Mouse (Mus musculus) stomach, embryonic 14.5 days (tissue): ENCODE data around the gene Tead2. TPM values are rescaled to one million over a fixed set of nuclear protein-coding genes. Genes with fewer than 3 reads are reported as not detected.
"Not testable (repeated sequence)": the region's sequence is repeated elsewhere in the genome, so short reads cannot be mapped to it uniquely, and the experiment has no call there.

ENCODE experiments used
- ATAC-seq: fragments of 200-750 bp; cut with Nextera tagmentation; 2 replicates; pipeline ENCODE4 v1.8.0; 2017; ENCODE audit warnings: low read depth, moderate TSS enrichment; ENCODE audit not compliant: insufficient number of reproducible peaks, insufficient read depth, low FRiP score
- H3K27ac ChIP-seq: fragments of 300-500 bp; sonication (generic); 2 replicates; pipeline ENCODE4 v1.5.1; 2014; ENCODE audit warnings: mild to moderate bottlenecking, low read length, moderate library complexity, mixed read lengths
- H3K27me3 ChIP-seq: fragments of 300-500 bp; sonication (generic); 2 replicates; pipeline ENCODE4 v1.6.1; 2014; ENCODE audit warnings: low read length, control low read depth, mixed read lengths; ENCODE audit not compliant: control insufficient read depth, insufficient read depth
- H3K36me3 ChIP-seq: fragments of 300-500 bp; sonication (generic); 2 replicates; pipeline ENCODE4 v1.6.1; 2014; ENCODE audit warnings: mild to moderate bottlenecking, control low read depth, low read length, moderate library complexity, mixed read lengths; ENCODE audit not compliant: control insufficient read depth, insufficient read depth
- H3K4me1 ChIP-seq: fragments of 300-500 bp; sonication (generic); 2 replicates; pipeline ENCODE4 v1.6.1; 2014; ENCODE audit warnings: low read length, control low read depth, mixed read lengths; ENCODE audit not compliant: control insufficient read depth, insufficient read depth
- H3K4me2 ChIP-seq: fragments of 300-500 bp; sonication (generic); replicated peaks from 2 replicates; pipeline ENCODE4 v1.6.1; 2014; ENCODE audit warnings: low read depth, low read length, control low read depth
- H3K4me3 ChIP-seq: fragments of 300-500 bp; sonication (generic); 2 replicates; pipeline ENCODE4 v1.5.1; 2014; ENCODE audit warnings: low read depth, low read length, control low read depth
- H3K9ac ChIP-seq: fragments of 300-500 bp; sonication (generic); replicated peaks from 2 replicates; pipeline ENCODE4 v1.6.1; 2014; ENCODE audit warnings: low read depth, mild to moderate bottlenecking, control low read depth, low read length, moderate library complexity, mixed read lengths
- H3K9me3 ChIP-seq: fragments of 300-500 bp; sonication (generic); 2 replicates; pipeline ENCODE4 v1.6.1; 2016; ENCODE audit warnings: low read depth, low read length, control low read depth; ENCODE audit not compliant: control insufficient read depth
- WGBS: fragments of 180-500 bp; shearing (Covaris S2); extraction: QIAGEN DNeasy Blood & Tissue Kit; methylation state at CpG from one replicate; pipeline ENCODE4 v1.1.7; 2014; 5-methylcytosine and 5-hydroxymethylcytosine counted together
- polyA plus RNA-seq: library from polyadenylated mRNA; unstranded; fragments of >200 nt; fragmentation: Nextera tagmentation; extraction: Ambion mirVana; gene quantifications from 2 replicates; pipeline ENCODE4 v1.2.1, GENCODE M21; 2014

Tead2 gene
- polyA plus RNA-seq = 155 and 167 TPM in 2 replicates

GRCm38 (mm10) chr7:45215673-45216441 lies at the start of gene Tead2:
Tead2 (plus strand) TSS chr7:45215753.
- Histone ChIP-seq H3K4me1 (peaks cover 23% of the 10 kb centered on the region), H3K27me3 (no peaks in the 10 kb centered on the region), H3K9ac (peak within 1 kb of the TSS; percentile 95), H3K4me3 (peak within 1 kb of the TSS; percentile 71), H3K4me2 (peak within 1 kb of the TSS; percentile 97), H3K9me3 (no peaks in the 10 kb centered on the region), H3K36me3 (peaks cover 36% of the 10 kb centered on the region), H3K27ac (peak within 1 kb of the TSS; percentile 89)
- WGBS = under 1% methylated on average over 55 of the region's 55 CpGs
- peak; percentile 46 for ATAC-seq

- H3K27me3 ChIP-seq = peaks cover 64% of the 10 kb centered on the region
Measured at GRCm38 (mm10) chr7:45166950-45167401, 48.6 kb upstream of the Tead2 start.

GRCm38 (mm10) chr7:45167761-45168445 lies 47.6 kb upstream of the Tead2 start:
- H3K4me2 ChIP-seq = no peak overlapping the region
- ATAC-seq = no peak
- H3K9me3 ChIP-seq = peaks cover 13% of the 10 kb centered on the region
- peaks cover 4% of the 10 kb centered on the region; the same call in 1 of the 2 replicates for H3K4me1 ChIP-seq
- no peak overlapping the region for H3K27ac ChIP-seq
- peaks cover 62% of the 10 kb centered on the region for H3K27me3 ChIP-seq
- no peak overlapping the region for H3K9ac ChIP-seq
- 3% methylated on average over 19 of the region's 19 CpGs for WGBS
- no peaks in the 10 kb centered on the region for H3K36me3 ChIP-seq
- no peak overlapping the region for H3K4me3 ChIP-seq

More at GRCm38 (mm10) chr7:45166950-45167401, 48.6 kb upstream of the Tead2 start:
- Histone ChIP-seq H3K4me1 (peaks cover 4% of the 10 kb centered on the region; the same call in 1 of the 2 replicates), H3K27ac (no peak overlapping the region), H3K4me2 (no peak overlapping the region), H3K4me3 (no peak overlapping the region), H3K9me3 (peaks cover 13% of the 10 kb centered on the region), H3K9ac (no peak overlapping the region), H3K36me3 (no peaks in the 10 kb centered on the region)
- WGBS = 19% methylated on average over 10 of the region's 10 CpGs
- no peak for ATAC-seq

DNA sequence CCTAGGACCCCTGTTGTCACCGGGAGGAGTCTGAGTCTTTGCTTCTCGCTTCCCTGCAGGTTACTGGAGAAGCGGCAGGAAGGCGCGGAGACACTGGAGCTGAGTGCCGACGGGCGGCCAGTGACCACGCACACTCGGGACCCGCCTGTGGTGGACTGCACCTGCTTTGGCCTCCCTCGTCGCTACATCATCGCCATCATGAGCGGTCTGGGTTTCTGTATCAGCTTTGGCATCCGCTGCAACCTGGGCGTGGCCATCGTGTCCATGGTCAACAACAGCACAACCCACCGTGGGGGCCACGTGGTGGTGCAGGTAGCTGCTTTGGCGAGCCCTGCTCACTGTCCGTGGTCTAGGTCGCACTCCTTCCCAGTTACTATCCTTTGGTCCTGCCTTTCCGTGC lies 46.9 kb upstream of the Tead2 start:
- Histone ChIP-seq H3K4me3 (no peak overlapping the region), H3K9ac (no peak overlapping the region), H3K27ac (no peak overlapping the region), H3K36me3 (no peaks in the 10 kb centered on the region), H3K4me1 (peaks cover 4% of the 10 kb centered on the region; the same call in 1 of the 2 replicates), H3K9me3 (peaks cover 13% of the 10 kb centered on the region), H3K27me3 (peaks cover 60% of the 10 kb centered on the region), H3K4me2 (no peak overlapping the region)
- ATAC-seq = no peak
- 6% methylated on average over 24 of the region's 24 CpGs for WGBS

GRCm38 (mm10) chr7:45169495-45169894 lies 46.1 kb upstream of the Tead2 start:
- H3K4me2 ChIP-seq = no peak overlapping the region
- H3K4me3 ChIP-seq = no peak overlapping the region
- 91% methylated on average over 3 of the region's 3 CpGs for WGBS
- peaks cover 13% of the 10 kb centered on the region for H3K9me3 ChIP-seq
- peaks cover 56% of the 10 kb centered on the region for H3K27me3 ChIP-seq
- no peak for ATAC-seq
- no peaks in the 10 kb centered on the region for H3K36me3 ChIP-seq
- H3K27ac ChIP-seq = no peak overlapping the region
- H3K9ac ChIP-seq = no peak overlapping the region
- H3K4me1 ChIP-seq = no peaks in the 10 kb centered on the region

- Histone ChIP-seq H3K9me3 (peaks cover 13% of the 10 kb centered on the region), H3K9ac (no peak overlapping the region), H3K4me3 (no peak overlapping the region), H3K4me2 (no peak overlapping the region), H3K36me3 (no peaks in the 10 kb centered on the region), H3K4me1 (peaks cover 4% of the 10 kb centered on the region; the same call in 1 of the 2 replicates), H3K27me3 (peaks cover 53% of the 10 kb centered on the region), H3K27ac (no peak overlapping the region)
- no peak for ATAC-seq
- WGBS = 58% methylated on average over 7 of the region's 7 CpGs
Measured at GRCm38 (mm10) chr7:45172974-45173373, 42.6 kb upstream of the Tead2 start.

GRCm38 (mm10) chr7:45173772-45174171 lies 41.8 kb upstream of the Tead2 start:
- not testable (repeated sequence) for H3K27ac ChIP-seq, H3K9ac ChIP-seq, H3K36me3 ChIP-seq, H3K4me2 ChIP-seq, ATAC-seq, H3K4me3 ChIP-seq, H3K4me1 ChIP-seq
- peaks cover 54% of the 10 kb centered on the region for H3K27me3 ChIP-seq
- WGBS = 68% methylated on average over 1 of the region's 1 CpGs
- peaks cover 13% of the 10 kb centered on the region for H3K9me3 ChIP-seq

- peaks cover 4% of the 10 kb centered on the region; the same call in 1 of the 2 replicates for H3K4me1 ChIP-seq
- no peak overlapping the region for H3K9ac ChIP-seq
- H3K27ac ChIP-seq = no peak overlapping the region
- peaks cover 8% of the 10 kb centered on the region for H3K9me3 ChIP-seq
- ATAC-seq = no peak
- 0 out of 2 replicates have a peak overlapping the region, but pooled peaks have one; percentile 23 for H3K4me2 ChIP-seq
- H3K36me3 ChIP-seq = no peaks in the 10 kb centered on the region
- 4% methylated on average over 29 of the region's 29 CpGs for WGBS
- H3K27me3 ChIP-seq = peaks cover 53% of the 10 kb centered on the region
- no peak overlapping the region for H3K4me3 ChIP-seq
Measured at GRCm38 (mm10) chr7:45174567-45175280, 40.8 kb upstream of the Tead2 start.
